Mouse (Mus musculus): ENCODE data around the gene Zfp90. TPM values are rescaled to one million over a fixed set of nuclear protein-coding genes. Genes with fewer than 3 reads are reported as not detected.

Zfp90 gene
- polyA plus RNA-seq (2015; fragmentation: Nextera tagmentation; extraction: Ambion mirVana), result 39.8 and 40.9 TPM in 2 replicates

GRCm38 (mm10) chr8:106415182-106415971 is at the start of gene Zfp90:
TSS of gene Zfp90 (plus strand) at chr8:106415327.
- ATAC-seq, result peak; percentile 98
- H3K36me3 ChIP-seq (ENCODE audit: control insufficient read depth, insufficient read depth, low read length), result peaks cover 23% of the 10 kb centered on the region
- peak within 1 kb of the TSS; percentile 97 for H3K27ac ChIP-seq (ENCODE audit: low read depth, low read length)
- H3K9ac ChIP-seq (ENCODE audit: low read depth, low read length), result peak within 1 kb of the TSS; percentile 96
- H3K4me2 ChIP-seq (ENCODE audit: low read length), result peak within 1 kb of the TSS; percentile 70
- peaks cover 7% of the 10 kb centered on the region; the same call in 1 of the 2 replicates for H3K4me1 ChIP-seq (ENCODE audit: control insufficient read depth, insufficient read depth, low read depth, low read length)
- no peaks in the 10 kb centered on the region for H3K27me3 ChIP-seq (replicated peaks; ENCODE audit: control insufficient read depth, insufficient read depth, low read length)
- under 1% methylated on average over 45 of the region's 46 CpGs for WGBS
- H3K4me3 ChIP-seq (ENCODE audit: low read length), result peak within 1 kb of the TSS; percentile 66
- H3K9me3 ChIP-seq (ENCODE audit: control insufficient read depth, low read length), result peaks cover 7% of the 10 kb centered on the region; the same call in 1 of the 2 replicates

- Histone ChIP-seq H3K9ac (ENCODE audit: low read depth, low read length) (no peak overlapping the region), H3K4me3 (ENCODE audit: low read length) (no peak overlapping the region), H3K27ac (ENCODE audit: low read depth, low read length) (no peak overlapping the region), H3K27me3 (replicated peaks; ENCODE audit: control insufficient read depth, insufficient read depth, low read length) (no peaks in the 10 kb centered on the region), H3K36me3 (ENCODE audit: control insufficient read depth, insufficient read depth, low read length) (no peaks in the 10 kb centered on the region), H3K4me1 (ENCODE audit: control insufficient read depth, insufficient read depth, low read depth, low read length) (no peaks in the 10 kb centered on the region), H3K9me3 (ENCODE audit: control insufficient read depth, low read length) (no peaks in the 10 kb centered on the region), H3K4me2 (ENCODE audit: low read length) (no peak overlapping the region)
- WGBS, result 65% methylated on average over 3 of the region's 3 CpGs
- ATAC-seq, result no peak
Observed at GRCm38 (mm10) chr8:106368501-106368900, 46.6 kb upstream of the Zfp90 start.

DNA sequence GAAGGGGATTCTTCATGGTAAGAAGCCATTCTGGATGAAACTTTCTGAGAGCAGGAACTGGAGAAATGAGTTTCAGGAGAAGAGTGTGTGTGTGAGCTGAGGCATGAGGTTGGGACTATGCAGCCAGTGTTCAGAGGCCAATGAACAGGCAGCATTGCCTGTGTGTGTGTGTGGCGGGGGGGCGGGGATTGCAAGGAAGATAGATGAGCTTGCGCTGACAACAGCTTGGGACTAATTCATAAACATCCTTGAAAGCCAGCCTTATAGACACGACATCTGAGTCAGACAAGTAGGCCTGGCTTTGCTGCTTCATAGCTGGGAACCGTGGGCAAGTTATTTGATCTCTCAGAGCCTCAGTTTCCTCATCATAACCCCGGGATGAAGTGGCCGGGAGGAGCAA is 46.1 kb upstream of the Zfp90 start:
- Histone ChIP-seq H3K4me2 (ENCODE audit: low read length) (no peak overlapping the region), H3K27ac (ENCODE audit: low read depth, low read length) (no peak overlapping the region), H3K9me3 (ENCODE audit: control insufficient read depth, low read length) (no peaks in the 10 kb centered on the region), H3K4me3 (ENCODE audit: low read length) (no peak overlapping the region), H3K4me1 (ENCODE audit: control insufficient read depth, insufficient read depth, low read depth, low read length) (no peaks in the 10 kb centered on the region), H3K27me3 (replicated peaks; ENCODE audit: control insufficient read depth, insufficient read depth, low read length) (no peaks in the 10 kb centered on the region), H3K9ac (ENCODE audit: low read depth, low read length) (no peak overlapping the region), H3K36me3 (ENCODE audit: control insufficient read depth, insufficient read depth, low read length) (no peaks in the 10 kb centered on the region)
- no peak for ATAC-seq
- WGBS, result 89% methylated on average over 7 of the region's 7 CpGs

DNA sequence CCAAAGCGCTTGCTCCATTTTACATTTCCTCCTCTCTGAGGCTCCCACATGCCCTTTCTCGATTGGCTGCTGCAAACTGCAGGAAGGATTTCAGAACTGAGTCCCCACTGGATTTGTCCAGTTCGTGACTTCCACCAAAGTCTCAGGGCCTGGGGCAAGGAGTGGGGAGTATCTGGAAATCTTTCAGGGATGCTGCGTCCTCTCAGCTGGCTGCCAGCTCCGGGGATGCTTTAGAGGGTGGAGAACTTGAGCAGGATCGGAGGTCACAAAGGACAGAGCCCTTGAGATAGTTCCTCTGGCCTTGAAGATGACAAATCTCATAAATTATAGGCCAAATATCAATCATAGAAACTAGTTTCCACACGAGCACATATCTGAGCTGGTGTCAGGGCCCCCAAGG is 39.2 kb upstream of the Zfp90 start:
- Histone ChIP-seq H3K9me3 (ENCODE audit: control insufficient read depth, low read length) (no peaks in the 10 kb centered on the region), H3K27ac (ENCODE audit: low read depth, low read length) (no peak overlapping the region), H3K36me3 (ENCODE audit: control insufficient read depth, insufficient read depth, low read length) (no peaks in the 10 kb centered on the region), H3K4me1 (ENCODE audit: control insufficient read depth, insufficient read depth, low read depth, low read length) (peaks cover 4% of the 10 kb centered on the region; the same call in 1 of the 2 replicates), H3K4me3 (ENCODE audit: low read length) (no peak overlapping the region), H3K27me3 (replicated peaks; ENCODE audit: control insufficient read depth, insufficient read depth, low read length) (no peaks in the 10 kb centered on the region), H3K4me2 (ENCODE audit: low read length) (no peak overlapping the region), H3K9ac (ENCODE audit: low read depth, low read length) (no peak overlapping the region)
- WGBS, result 74% methylated on average over 7 of the region's 7 CpGs
- no peak for ATAC-seq

DNA sequence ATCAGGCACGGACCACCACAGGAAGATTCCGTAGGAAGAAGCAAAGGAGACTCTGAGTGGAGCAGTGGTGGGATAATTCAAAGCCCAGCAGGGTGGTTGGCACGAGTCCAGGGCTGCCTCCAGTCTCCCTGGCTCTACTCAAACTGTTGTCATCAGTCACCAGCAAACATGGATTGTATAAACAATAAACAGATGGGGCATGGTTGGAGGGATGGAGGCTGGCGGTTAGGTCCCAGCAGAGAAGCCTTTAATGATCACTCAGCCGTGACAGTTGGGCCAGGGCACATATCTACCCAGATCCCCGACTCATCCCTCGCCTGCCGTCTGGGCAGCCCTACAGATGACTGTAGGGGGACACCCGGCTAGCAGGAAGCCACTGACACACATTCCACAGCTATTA is 38.3 kb upstream of the Zfp90 start:
- no peaks in the 10 kb centered on the region for H3K27me3 ChIP-seq (replicated peaks; ENCODE audit: control insufficient read depth, insufficient read depth, low read length)
- no peak overlapping the region for H3K9ac ChIP-seq (ENCODE audit: low read depth, low read length)
- no peaks in the 10 kb centered on the region for H3K9me3 ChIP-seq (ENCODE audit: control insufficient read depth, low read length)
- H3K4me2 ChIP-seq (ENCODE audit: low read length), result no peak overlapping the region
- H3K36me3 ChIP-seq (ENCODE audit: control insufficient read depth, insufficient read depth, low read length), result no peaks in the 10 kb centered on the region
- no peak overlapping the region for H3K27ac ChIP-seq (ENCODE audit: low read depth, low read length)
- ATAC-seq, result peak; percentile 63
- no peak overlapping the region for H3K4me3 ChIP-seq (ENCODE audit: low read length)
- peaks cover 4% of the 10 kb centered on the region; the same call in 1 of the 2 replicates for H3K4me1 ChIP-seq (ENCODE audit: control insufficient read depth, insufficient read depth, low read depth, low read length)
- 7% methylated on average over 9 of the region's 9 CpGs for WGBS

DNA sequence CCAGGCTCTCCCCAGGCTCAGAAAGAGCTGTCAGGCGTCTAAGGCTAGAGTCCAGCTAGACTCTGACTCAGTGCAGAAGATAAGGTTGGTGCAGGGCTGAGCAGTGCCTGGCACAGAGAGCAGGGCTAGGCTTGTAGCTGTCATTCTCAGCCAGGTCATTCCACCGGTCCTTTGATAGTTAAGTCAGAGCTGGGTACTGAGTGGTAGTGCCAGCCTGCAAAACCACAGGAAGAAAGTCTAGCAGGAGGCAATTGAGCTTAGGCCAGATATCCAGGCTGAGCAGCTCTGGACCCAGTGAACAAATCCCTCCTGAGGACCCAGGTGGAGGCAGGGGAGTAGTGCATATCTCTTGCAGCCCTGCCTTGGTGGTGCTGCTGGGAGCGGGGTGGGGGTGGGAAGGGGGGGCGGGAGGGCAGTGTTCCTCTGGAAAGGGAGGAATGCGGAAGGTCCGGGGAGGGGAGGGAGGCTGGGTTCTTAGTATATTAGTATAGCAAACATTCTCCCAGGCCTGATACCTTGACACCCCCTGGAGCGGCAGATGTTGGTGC is 36.6 kb upstream of the Zfp90 start:
- ATAC-seq, result no peak
- Histone ChIP-seq H3K27ac (ENCODE audit: low read depth, low read length) (no peak overlapping the region), H3K9ac (ENCODE audit: low read depth, low read length) (no peak overlapping the region), H3K4me2 (ENCODE audit: low read length) (no peak overlapping the region), H3K9me3 (ENCODE audit: control insufficient read depth, low read length) (no peaks in the 10 kb centered on the region), H3K4me3 (ENCODE audit: low read length) (no peak overlapping the region), H3K4me1 (ENCODE audit: control insufficient read depth, insufficient read depth, low read depth, low read length) (peaks cover 4% of the 10 kb centered on the region; the same call in 1 of the 2 replicates), H3K36me3 (ENCODE audit: control insufficient read depth, insufficient read depth, low read length) (no peaks in the 10 kb centered on the region), H3K27me3 (replicated peaks; ENCODE audit: control insufficient read depth, insufficient read depth, low read length) (no peaks in the 10 kb centered on the region)
- 56% methylated on average over 7 of the region's 7 CpGs for WGBS

DNA sequence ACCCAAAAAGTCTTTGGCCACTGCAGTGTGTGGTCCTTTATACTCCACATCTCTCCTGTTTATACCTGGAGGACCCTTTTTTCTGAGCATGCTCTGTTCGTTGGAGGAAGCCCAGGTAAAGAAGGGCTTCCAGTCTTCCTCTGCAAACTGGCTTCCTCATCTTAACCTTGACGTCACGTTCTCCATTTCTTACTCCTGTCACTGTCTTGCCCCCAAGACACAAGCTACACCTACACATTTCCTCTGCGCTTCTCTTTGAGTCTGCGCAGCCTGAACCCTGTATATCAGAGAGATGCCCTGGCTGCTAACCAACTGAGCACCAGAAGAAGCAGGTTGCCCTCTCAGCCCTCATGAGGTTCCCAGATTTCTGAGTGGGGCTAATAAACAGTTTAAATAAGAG is 35.8 kb upstream of the Zfp90 start:
- Histone ChIP-seq H3K4me1 (ENCODE audit: control insufficient read depth, insufficient read depth, low read depth, low read length) (peaks cover 4% of the 10 kb centered on the region; the same call in 1 of the 2 replicates), H3K4me3 (ENCODE audit: low read length) (no peak overlapping the region), H3K27ac (ENCODE audit: low read depth, low read length) (no peak overlapping the region), H3K9ac (ENCODE audit: low read depth, low read length) (no peak overlapping the region), H3K27me3 (replicated peaks; ENCODE audit: control insufficient read depth, insufficient read depth, low read length) (no peaks in the 10 kb centered on the region), H3K36me3 (ENCODE audit: control insufficient read depth, insufficient read depth, low read length) (no peaks in the 10 kb centered on the region), H3K4me2 (ENCODE audit: low read length) (no peak overlapping the region), H3K9me3 (ENCODE audit: control insufficient read depth, low read length) (no peaks in the 10 kb centered on the region)
- 88% methylated on average over 5 of the region's 5 CpGs for WGBS
- no peak for ATAC-seq

GRCm38 (mm10) chr8:106381026-106381425 is 34.1 kb upstream of the Zfp90 start:
- no peak overlapping the region for H3K9ac ChIP-seq (ENCODE audit: low read depth, low read length)
- WGBS, result 94% methylated on average over 6 of the region's 6 CpGs
- peaks cover 4% of the 10 kb centered on the region; the same call in 1 of the 2 replicates for H3K4me1 ChIP-seq (ENCODE audit: control insufficient read depth, insufficient read depth, low read depth, low read length)
- H3K36me3 ChIP-seq (ENCODE audit: control insufficient read depth, insufficient read depth, low read length), result no peaks in the 10 kb centered on the region
- no peak overlapping the region for H3K4me3 ChIP-seq (ENCODE audit: low read length)
- H3K9me3 ChIP-seq (ENCODE audit: control insufficient read depth, low read length), result no peaks in the 10 kb centered on the region
- no peaks in the 10 kb centered on the region for H3K27me3 ChIP-seq (replicated peaks; ENCODE audit: control insufficient read depth, insufficient read depth, low read length)
- no peak overlapping the region for H3K27ac ChIP-seq (ENCODE audit: low read depth, low read length)
- no peak overlapping the region for H3K4me2 ChIP-seq (ENCODE audit: low read length)
- no peak for ATAC-seq

DNA sequence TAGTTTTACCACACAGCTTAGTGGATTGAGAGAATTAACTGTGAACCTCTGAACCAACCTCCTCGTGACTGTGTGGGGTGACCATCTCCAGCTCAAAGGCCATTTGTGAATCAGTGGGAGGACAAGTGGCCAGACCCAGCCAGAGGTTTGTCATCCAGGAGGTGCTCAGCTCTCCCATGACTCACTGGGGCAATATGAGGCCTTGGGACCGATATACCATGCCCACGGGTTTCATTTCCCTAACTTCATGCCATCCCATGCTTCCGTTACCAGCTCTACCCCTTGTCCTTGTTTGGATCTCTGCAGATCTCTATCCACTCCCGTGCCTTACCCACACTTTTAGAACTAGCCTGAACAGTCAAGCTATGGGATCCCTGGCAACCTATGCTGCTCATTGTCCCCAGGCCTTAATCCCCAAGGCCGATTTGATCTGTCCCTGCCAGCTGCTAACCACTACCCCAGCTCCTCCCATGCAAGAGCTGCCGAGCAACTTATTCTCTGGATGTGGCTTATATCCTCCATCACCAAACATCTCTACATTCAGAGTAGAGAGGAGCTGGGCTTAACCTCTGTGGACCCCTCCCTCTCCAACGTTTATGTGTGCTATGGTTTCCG is 27.2 kb upstream of the Zfp90 start:
- H3K27ac ChIP-seq (ENCODE audit: low read depth, low read length), result no peak overlapping the region
- no peaks in the 10 kb centered on the region for H3K9me3 ChIP-seq (ENCODE audit: control insufficient read depth, low read length)
- H3K9ac ChIP-seq (ENCODE audit: low read depth, low read length), result no peak overlapping the region
- no peak overlapping the region for H3K4me3 ChIP-seq (ENCODE audit: low read length)
- no peaks in the 10 kb centered on the region for H3K27me3 ChIP-seq (replicated peaks; ENCODE audit: control insufficient read depth, insufficient read depth, low read length)
- no peaks in the 10 kb centered on the region for H3K4me1 ChIP-seq (ENCODE audit: control insufficient read depth, insufficient read depth, low read depth, low read length)
- no peaks in the 10 kb centered on the region for H3K36me3 ChIP-seq (ENCODE audit: control insufficient read depth, insufficient read depth, low read length)
- 88% methylated on average over 9 of the region's 9 CpGs for WGBS
- no peak overlapping the region for H3K4me2 ChIP-seq (ENCODE audit: low read length)
- ATAC-seq, result no peak

All from hindbrain, embryonic 16.5 days (tissue).